Mouse (Mus musculus) lung, adult 2 months (tissue): Measurements from ENCODE around the gene Tbx1.

Experiments
- CTCF ChIP-seq: fragments of 200-500 bp; IDR thresholded peaks from 2 replicates; pipeline ENCODE4 v1.5.1; 2011; ENCODE audit warnings: mild to moderate bottlenecking, low read length, control low read depth; ENCODE audit not compliant: insufficient read depth
- POLR2A ChIP-seq: fragments of 200-500 bp; IDR thresholded peaks from 2 replicates; pipeline ENCODE4 v1.6.1; 2011; ENCODE audit warnings: low read depth, mild to moderate bottlenecking, control low read depth, low read length, borderline replicate concordance; ENCODE audit errors: extremely low read depth

DNA sequence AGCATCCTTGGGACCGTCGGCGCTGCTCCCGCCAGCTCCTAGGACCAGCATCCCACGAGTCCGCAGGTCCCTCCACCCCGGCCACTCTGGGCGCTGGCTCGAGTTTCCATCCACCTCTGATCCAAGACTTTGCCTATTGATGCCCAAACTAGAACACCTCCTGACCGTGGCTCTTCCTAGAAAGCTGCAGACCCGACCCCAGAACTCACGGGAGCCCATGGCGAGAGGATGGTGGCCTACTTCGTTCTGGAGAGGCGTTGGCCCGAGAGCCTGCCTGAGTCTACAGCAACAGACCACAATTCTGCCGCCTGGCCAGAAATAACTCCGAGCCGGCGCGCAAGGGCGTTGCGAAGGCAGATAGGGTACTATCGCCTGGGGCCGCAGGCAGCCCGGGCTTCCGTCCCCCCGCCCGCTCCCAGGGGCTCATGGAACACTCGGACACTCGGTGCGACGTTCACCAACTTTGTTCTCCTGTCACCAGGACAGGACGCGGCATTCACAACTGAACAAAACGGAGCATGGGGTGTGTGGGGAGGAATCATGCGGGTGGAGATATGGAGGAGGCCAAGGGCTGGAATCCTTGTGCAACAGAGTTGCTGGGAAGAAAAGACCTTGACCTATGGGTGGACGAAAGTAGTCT is 31.0 kb upstream of the Tbx1 start:
- TF ChIP-seq CTCF = no peak
- TF ChIP-seq POLR2A = no peak
